Mouse (Mus musculus): Measurements from ENCODE around the gene Ankzf1. TPM values are rescaled to one million over a fixed set of nuclear protein-coding genes. Genes with fewer than 3 reads are reported as not detected.

The Ankzf1 gene
- polyA plus RNA-seq, 1 experiment: 14.5 TPM

DNA sequence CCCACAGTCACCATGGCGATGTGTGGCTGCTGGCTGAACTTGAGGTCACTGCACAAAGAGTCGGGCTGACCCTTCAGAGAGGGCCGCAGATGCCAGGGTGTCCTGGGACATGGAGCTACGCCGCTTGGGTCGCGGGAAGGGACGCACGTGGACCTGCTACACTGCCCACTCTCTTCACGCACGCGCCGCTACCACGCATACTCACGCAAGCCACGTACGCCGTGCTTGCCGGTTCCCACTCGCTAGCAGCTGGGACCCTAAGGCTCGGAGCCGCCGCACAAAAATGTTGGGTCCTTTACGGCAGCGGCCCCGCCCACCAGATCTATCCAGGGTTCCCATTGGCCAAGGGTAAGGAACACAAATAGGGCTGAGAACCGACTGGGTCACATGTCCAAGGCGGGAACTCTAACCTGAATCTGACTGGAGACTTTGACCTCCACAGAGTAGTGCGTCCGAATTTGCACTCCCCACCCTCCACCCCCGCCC, 11.8 kb upstream of the Ankzf1 start, which contains the start of gene Abcb6:
Gene Abcb6 (minus strand): TSS at position 288 of the 486 bp plus-strand sequence.
- TF ChIP-seq CTCF (conservative IDR thresholded peaks at IDR 0.05; ENCODE audit: insufficient read depth, insufficient read length, low read depth, low read length) (no peak), POLR2A (IDR thresholded peaks at IDR 0.05; ENCODE audit: low read depth, low read length) (no peak)
- Histone ChIP-seq H3K27me3 (replicated peaks; ENCODE audit: control insufficient read depth, insufficient read depth, low read length) (no peaks in the 10 kb centered on the region), H3K4me3 (ENCODE audit: insufficient read depth, low read depth, low read length) (peak within 1 kb of the TSS; percentile 88), H3K36me3 (ENCODE audit: control insufficient read depth, insufficient read depth, low read length) (peaks cover 3% of the 10 kb centered on the region), H3K4me1 (ENCODE audit: control insufficient read depth, insufficient read depth, low read length) (no peaks in the 10 kb centered on the region), H3K27ac (ENCODE audit: insufficient read depth, low read depth, low read length) (no peak within 1 kb of the TSS; the same call in 1 of the 2 replicates)
- under 1% methylated on average over 31 of the region's 31 CpGs for WGBS
- peak; percentile 96 for DNase-seq

GRCm38 (mm10) chr1:75180741-75181140, 11.2 kb upstream of the Ankzf1 start:
- Histone ChIP-seq H3K27me3 (replicated peaks; ENCODE audit: control insufficient read depth, insufficient read depth, low read length) (no peaks in the 10 kb centered on the region), H3K27ac (ENCODE audit: insufficient read depth, low read depth, low read length) (no peak overlapping the region), H3K4me1 (ENCODE audit: control insufficient read depth, insufficient read depth, low read length) (no peaks in the 10 kb centered on the region), H3K36me3 (ENCODE audit: control insufficient read depth, insufficient read depth, low read length) (peaks cover 3% of the 10 kb centered on the region), H3K4me3 (ENCODE audit: insufficient read depth, low read depth, low read length) (no peak overlapping the region)
- TF ChIP-seq POLR2A (IDR thresholded peaks at IDR 0.05; ENCODE audit: low read depth, low read length) (no peak), CTCF (conservative IDR thresholded peaks at IDR 0.05; ENCODE audit: insufficient read depth, insufficient read length, low read depth, low read length) (no peak)
- 31% methylated on average over 7 of the region's 7 CpGs for WGBS
- no peak for DNase-seq

GRCm38 (mm10) chr1:75181377-75181870, 10.5 kb upstream of the Ankzf1 start:
- H3K27ac ChIP-seq (ENCODE audit: insufficient read depth, low read depth, low read length): no peak overlapping the region
- DNase-seq: no peak
- peaks cover 3% of the 10 kb centered on the region for H3K36me3 ChIP-seq (ENCODE audit: control insufficient read depth, insufficient read depth, low read length)
- no peak overlapping the region for H3K4me3 ChIP-seq (ENCODE audit: insufficient read depth, low read depth, low read length)
- no peaks in the 10 kb centered on the region for H3K4me1 ChIP-seq (ENCODE audit: control insufficient read depth, insufficient read depth, low read length)
- TF ChIP-seq POLR2A (IDR thresholded peaks at IDR 0.05; ENCODE audit: low read depth, low read length) (no peak), CTCF (conservative IDR thresholded peaks at IDR 0.05; ENCODE audit: insufficient read depth, insufficient read length, low read depth, low read length) (no peak)
- 86% methylated on average over 4 of the region's 4 CpGs for WGBS
- no peaks in the 10 kb centered on the region for H3K27me3 ChIP-seq (replicated peaks; ENCODE audit: control insufficient read depth, insufficient read depth, low read length)

DNA sequence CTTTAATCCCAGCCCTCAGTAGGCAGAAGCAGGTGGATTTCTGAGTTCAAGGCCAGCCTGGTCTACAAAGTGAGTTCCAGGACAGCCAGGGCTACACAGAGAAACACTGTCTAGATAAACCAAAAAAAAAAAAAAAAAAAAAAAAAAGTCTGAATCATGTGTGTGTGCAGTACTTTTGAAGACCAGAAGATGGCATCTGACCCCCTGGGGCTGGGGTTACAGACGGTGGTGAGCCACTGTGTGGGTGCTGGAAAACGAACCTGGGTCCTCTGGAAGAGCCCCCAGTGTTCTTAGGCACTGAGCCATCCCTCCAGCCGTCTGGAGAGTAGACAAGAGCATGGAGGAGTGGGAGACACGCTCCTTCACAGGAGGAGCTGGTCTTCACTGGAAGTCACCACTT, 9.8 kb upstream of the Ankzf1 start:
- Histone ChIP-seq H3K4me3 (ENCODE audit: insufficient read depth, low read depth, low read length) (no peak overlapping the region), H3K4me1 (ENCODE audit: control insufficient read depth, insufficient read depth, low read length) (no peaks in the 10 kb centered on the region), H3K36me3 (ENCODE audit: control insufficient read depth, insufficient read depth, low read length) (peaks cover 3% of the 10 kb centered on the region), H3K27ac (ENCODE audit: insufficient read depth, low read depth, low read length) (no peak overlapping the region), H3K27me3 (replicated peaks; ENCODE audit: control insufficient read depth, insufficient read depth, low read length) (no peaks in the 10 kb centered on the region)
- whole genome bisulfite sequencing: 72% methylated on average over 4 of the region's 4 CpGs
- TF ChIP-seq CTCF (conservative IDR thresholded peaks at IDR 0.05; ENCODE audit: insufficient read depth, insufficient read length, low read depth, low read length) (0 out of 2 replicates have a peak, but pooled peaks have one; percentile 12), POLR2A (IDR thresholded peaks at IDR 0.05; ENCODE audit: low read depth, low read length) (no peak)
- no peak for DNase-seq

DNA sequence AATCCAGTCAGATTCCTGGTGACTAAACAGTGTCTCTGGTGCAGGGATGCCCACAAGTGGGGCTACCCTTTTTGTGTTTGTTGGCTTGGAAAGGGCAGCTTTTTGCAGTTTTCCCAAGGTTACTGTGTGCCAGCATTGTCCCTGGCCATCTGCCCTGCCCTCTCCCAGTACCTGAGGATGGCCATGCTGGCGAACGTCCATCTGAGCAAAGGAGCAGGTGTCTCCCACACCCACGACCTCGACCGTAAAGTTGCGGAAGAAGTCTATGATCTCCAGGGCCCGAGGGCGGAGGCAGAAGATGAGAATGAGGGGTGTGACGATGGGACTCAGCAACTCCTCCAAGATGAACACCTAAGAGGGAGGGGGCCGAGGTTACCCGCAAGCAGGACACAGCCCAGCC, 6.5 kb upstream of the Ankzf1 start:
- H3K27ac ChIP-seq (ENCODE audit: insufficient read depth, low read depth, low read length): no peak overlapping the region
- WGBS: 87% methylated on average over 11 of the region's 11 CpGs
- H3K27me3 ChIP-seq (replicated peaks; ENCODE audit: control insufficient read depth, insufficient read depth, low read length): no peaks in the 10 kb centered on the region
- no peaks in the 10 kb centered on the region for H3K4me1 ChIP-seq (ENCODE audit: control insufficient read depth, insufficient read depth, low read length)
- no peak for DNase-seq
- H3K36me3 ChIP-seq (ENCODE audit: control insufficient read depth, insufficient read depth, low read length): peaks cover 3% of the 10 kb centered on the region
- no peak for TF ChIP-seq POLR2A (IDR thresholded peaks at IDR 0.05; ENCODE audit: low read depth, low read length)
- no peak for TF ChIP-seq CTCF (conservative IDR thresholded peaks at IDR 0.05; ENCODE audit: insufficient read depth, insufficient read length, low read depth, low read length)
- H3K4me3 ChIP-seq (ENCODE audit: insufficient read depth, low read depth, low read length): no peak overlapping the region

GRCm38 (mm10) chr1:75187126-75187525, 4.8 kb upstream of the Ankzf1 start:
- no peak for TF ChIP-seq CTCF (conservative IDR thresholded peaks at IDR 0.05; ENCODE audit: insufficient read depth, insufficient read length, low read depth, low read length)
- no peak for TF ChIP-seq POLR2A (IDR thresholded peaks at IDR 0.05; ENCODE audit: low read depth, low read length)
- Histone ChIP-seq H3K27me3 (replicated peaks; ENCODE audit: control insufficient read depth, insufficient read depth, low read length) (no peaks in the 10 kb centered on the region), H3K4me3 (ENCODE audit: insufficient read depth, low read depth, low read length) (no peak overlapping the region), H3K36me3 (ENCODE audit: control insufficient read depth, insufficient read depth, low read length) (peaks cover 3% of the 10 kb centered on the region), H3K4me1 (ENCODE audit: control insufficient read depth, insufficient read depth, low read length) (peaks cover 3% of the 10 kb centered on the region; the same call in 1 of the 2 replicates), H3K27ac (ENCODE audit: insufficient read depth, low read depth, low read length) (no peak overlapping the region)
- DNase-seq: peak; percentile 17

DNA sequence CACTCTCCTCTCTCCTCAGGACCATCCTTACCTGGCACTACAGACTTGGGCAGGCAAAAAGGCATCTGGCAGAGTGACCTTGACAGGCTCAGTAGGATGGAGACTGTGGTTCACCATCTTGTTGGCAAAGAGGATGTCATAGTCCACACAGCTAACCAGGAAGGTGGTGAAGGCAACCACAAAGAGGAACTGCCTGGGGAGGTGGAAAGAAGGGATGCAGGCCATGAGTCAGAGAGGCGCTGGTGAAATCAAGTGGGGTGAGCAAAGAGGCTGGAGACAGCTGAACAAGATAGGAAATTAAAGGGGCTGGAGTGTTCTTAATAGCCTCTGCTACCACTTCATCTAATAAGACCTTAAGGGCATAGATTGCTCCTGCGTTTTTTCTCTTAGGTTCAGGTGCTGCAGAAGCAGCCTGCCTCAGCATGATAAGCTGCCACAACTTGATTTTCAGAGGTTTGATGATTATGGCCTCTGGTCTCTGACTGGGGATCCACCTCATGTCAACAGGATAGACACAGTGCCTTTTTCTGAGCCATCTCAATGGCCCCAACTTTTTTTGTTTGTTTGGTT, 4.0 kb upstream of the Ankzf1 start:
- Histone ChIP-seq H3K4me1 (ENCODE audit: control insufficient read depth, insufficient read depth, low read length) (peaks cover 3% of the 10 kb centered on the region; the same call in 1 of the 2 replicates), H3K36me3 (ENCODE audit: control insufficient read depth, insufficient read depth, low read length) (no peaks in the 10 kb centered on the region; the same call in 1 of the 2 replicates), H3K27me3 (replicated peaks; ENCODE audit: control insufficient read depth, insufficient read depth, low read length) (no peaks in the 10 kb centered on the region), H3K27ac (ENCODE audit: insufficient read depth, low read depth, low read length) (no peak overlapping the region), H3K4me3 (ENCODE audit: insufficient read depth, low read depth, low read length) (no peak overlapping the region)
- DNase-seq: no peak
- no peak for TF ChIP-seq CTCF (conservative IDR thresholded peaks at IDR 0.05; ENCODE audit: insufficient read depth, insufficient read length, low read depth, low read length)
- 79% methylated on average over 2 of the region's 2 CpGs for WGBS

Measured in kidney, adult 2 months (tissue).